ENCODE assay signal across 25 mouse cellular contexts in genomic region chr1:58460566-58460965, GRCm38 (mm10). TPM values are rescaled to one million over a fixed set of nuclear protein-coding genes. Genes with fewer than 3 reads are reported as not detected.
DNase-seq lines count a peak whose midpoint lies in the region; TF ChIP-seq lines count a peak whose summit lies in the region.
"Had no signal": no experiment of that assay in that cellular context is flagged by ENCODE, and none has a peak within 500 bp of the region (broad histone marks: within the 10 kb centered on the region; RNA-seq: fewer than 3 reads in every experiment).

No protein-coding gene starts in this region.

- no peak for TF ChIP-seq POLR2A in embryonic fibroblast, embryonic 13.5 days (IDR thresholded peaks at IDR 0.05; ENCODE audit: low read depth, low read length)

- no peak overlapping the region for H3K4me3 ChIP-seq in embryonic fibroblast, embryonic 13.5 days (ENCODE audit: insufficient read depth, low read length)
- H3K4me3 ChIP-seq: embryonic facial prominence, embryonic 10.5 days; embryonic facial prominence, embryonic 13.5 days; forebrain, embryonic 10.5 days; forebrain, embryonic 13.5 days; gastrocnemius, adult 2 months; heart, embryonic 13.5 days; hindbrain, embryonic 15.5 days had no signal

- TF ChIP-seq CTCF in embryonic fibroblast, embryonic 13.5 days (IDR thresholded peaks at IDR 0.05; ENCODE audit: borderline replicate concordance, insufficient read depth, low read length): no peak

- DNase-seq in adrenal gland, adult 2 months: peak; percentile 23
- no peak for DNase-seq in adrenal gland, adult 8-10 months
- DNase-seq in 416B (ENCODE audit: low read depth): peak; percentile 12
- DNase-seq in retina, postnatal 1 day: no peak
- DNase-seq in right cerebral cortex, postnatal 4 days: no peak
- DNase-seq: adrenal gland, postnatal 10 days; cerebellum, adult 11-12 months; cerebellum, adult 8-10 months; cerebellum, postnatal 10 days; cerebellum, postnatal 36 days; embryo, embryonic 11 days; forebrain, postnatal 0 days; gastrocnemius, adult 2 months; gastrocnemius, postnatal 14 days; heart, adult 18-20 months; heart, postnatal 14 days; heart, postnatal 4 days; kidney, adult 2 months had no signal

- peaks cover 6% of the 10 kb centered on the region for H3K4me1 ChIP-seq in embryonic fibroblast, embryonic 13.5 days (ENCODE audit: control insufficient read depth, insufficient read depth, low read length)
- H3K4me1 ChIP-seq: embryonic facial prominence, embryonic 10.5 days; embryonic facial prominence, embryonic 13.5 days; forebrain, embryonic 10.5 days; forebrain, embryonic 13.5 days; hindbrain, embryonic 15.5 days had no signal

- peak overlapping the region; percentile 70 for H3K27ac ChIP-seq in embryonic fibroblast, embryonic 13.5 days (ENCODE audit: insufficient read depth, low read length)
- H3K27ac ChIP-seq: embryonic facial prominence, embryonic 10.5 days; embryonic facial prominence, embryonic 13.5 days; forebrain, embryonic 10.5 days; forebrain, embryonic 13.5 days; gastrocnemius, adult 2 months; heart, embryonic 13.5 days; hindbrain, embryonic 15.5 days had no signal

RNA-seq across cellular contexts. Expression of gene Ppil3, which starts 15.3 kb away (rescaled TPM):
- total RNA-seq in adrenal gland, adult 2 months (2021): 10 to 100 TPM; 27.1 to 34.5 TPM
- 10.0 and 10.7 TPM in 2 replicates for polyA plus RNA-seq in adrenal gland, adult 2 months (2012; rRNA removed)
- 10 to 100 TPM; 37.9 to 44.4 (median 41.1) TPM for total RNA-seq in adrenal gland, adult 8-10 months (2022)
- polyA plus RNA-seq in embryonic fibroblast, embryonic 13.5 days (2011; ENCODE audit: insufficient read length, low read depth, missing spikeins): 50.6 and 70.9 TPM in 2 replicates

RNA-seq across cellular contexts. Expression of gene Nif3l1, which starts 15.6 kb away (rescaled TPM):
- total RNA-seq in adrenal gland, adult 2 months (2021): 10 to 100 TPM; 21.6 to 21.7 TPM
- polyA plus RNA-seq in adrenal gland, adult 2 months (2012; rRNA removed): 11.1 and 12.2 TPM in 2 replicates
- total RNA-seq in adrenal gland, adult 8-10 months (2022): 10 to 100 TPM; 20.9 to 27.8 (median 26.4) TPM
- 32.4 and 36.3 TPM in 2 replicates for polyA plus RNA-seq in embryonic fibroblast, embryonic 13.5 days (2011; ENCODE audit: insufficient read length, low read depth, missing spikeins)

RNA-seq across cellular contexts. Expression of gene Clk1, which starts 36.7 kb away (rescaled TPM):
- total RNA-seq in adrenal gland, adult 2 months (2021): 100 to 1,000 TPM; 120 to 159 TPM
- 9.9 and 10.7 TPM in 2 replicates for polyA plus RNA-seq in adrenal gland, adult 2 months (2012; rRNA removed)
- 100 to 1,000 TPM in 3 of 4 experiments, 10 to 100 TPM in 1; 95.7 to 222 (median 184) TPM for total RNA-seq in adrenal gland, adult 8-10 months (2022)
- polyA plus RNA-seq in embryonic fibroblast, embryonic 13.5 days (2011; ENCODE audit: insufficient read length, low read depth, missing spikeins): 118 and 153 TPM in 2 replicates

RNA-seq across cellular contexts. Expression of gene Orc2, which starts 44.3 kb away (rescaled TPM):
- total RNA-seq in adrenal gland, adult 2 months (2021): 10 to 100 TPM; 18.0 to 23.7 TPM
- 9.8 and 16.2 TPM in 2 replicates for polyA plus RNA-seq in adrenal gland, adult 2 months (2012; rRNA removed)
- 10 to 100 TPM; 20.9 to 29.4 (median 24.9) TPM for total RNA-seq in adrenal gland, adult 8-10 months (2022)
- 27.3 and 35.3 TPM in 2 replicates for polyA plus RNA-seq in embryonic fibroblast, embryonic 13.5 days (2011; ENCODE audit: insufficient read length, low read depth, missing spikeins)

Comparison
In these comparisons a context has a peak if more than half of its experiments do, and no peak if none do; other contexts are left out.
1. DNase-seq: peak in adrenal gland, adult 2 months (single experiment) and 416B (single experiment); none in adrenal gland, adult 8-10 months (single experiment), retina, postnatal 1 day (single experiment) and right cerebral cortex, postnatal 4 days (single experiment).